Mouse (Mus musculus) frontal cortex, postnatal 36 days (tissue): ENCODE results near the gene Ghrhr.

Experiments used
- DNase-seq, 2 experiments: peaks; one replicate each; pipeline ENCODE4 v3.0.0; 2022; ENCODE audit warnings: low spot score in 2 of 2

Ghrhr gene

GRCm38 (mm10) chr6:55376076-55376475 is at the start of gene Ghrhr:
Ghrhr (plus strand) TSS chr6:55376295.
- DNase-seq, result no peak

- no peak for DNase-seq
These were observed 49.8 kb upstream of the Ghrhr start for GRCm38 (mm10) chr6:55326299-55326698.

- DNase-seq, result no peak
These were observed 48.8 kb upstream of the Ghrhr start for GRCm38 (mm10) chr6:55327326-55327725.

GRCm38 (mm10) chr6:55328179-55328578 is 47.9 kb upstream of the Ghrhr start:
- DNase-seq, result no peak

GRCm38 (mm10) chr6:55331315-55331714 is 44.8 kb upstream of the Ghrhr start:
- no peak for DNase-seq

- DNase-seq, result no peak
These were observed 43.9 kb upstream of the Ghrhr start for GRCm38 (mm10) chr6:55332100-55332772.

GRCm38 (mm10) chr6:55332773-55333109 is 43.4 kb upstream of the Ghrhr start:
- no peak for DNase-seq

GRCm38 (mm10) chr6:55335989-55336514 is 40.0 kb upstream of the Ghrhr start, which contains the start of gene Aqp1:
Aqp1 (plus strand) TSS chr6:55336432.
- DNase-seq, result no peak

GRCm38 (mm10) chr6:55337242-55337641 is 38.9 kb upstream of the Ghrhr start:
- DNase-seq, result no peak

GRCm38 (mm10) chr6:55338077-55338476 is 38.0 kb upstream of the Ghrhr start:
- DNase-seq, result no peak

GRCm38 (mm10) chr6:55338934-55339825 is 36.9 kb upstream of the Ghrhr start:
- no peak for DNase-seq

- no peak for DNase-seq
These were observed 34.4 kb upstream of the Ghrhr start for GRCm38 (mm10) chr6:55341688-55342087.

GRCm38 (mm10) chr6:55342328-55342727 is 33.8 kb upstream of the Ghrhr start:
- no peak for DNase-seq

GRCm38 (mm10) chr6:55343446-55343845 is 32.6 kb upstream of the Ghrhr start:
- DNase-seq, result no peak

GRCm38 (mm10) chr6:55344291-55345016 is 31.6 kb upstream of the Ghrhr start:
- peak in 1 of 2 experiments; percentile 26 for DNase-seq

GRCm38 (mm10) chr6:55345264-55345663 is 30.8 kb upstream of the Ghrhr start:
- no peak for DNase-seq

GRCm38 (mm10) chr6:55346491-55346890 is 29.6 kb upstream of the Ghrhr start:
- no peak for DNase-seq

- DNase-seq, result no peak
These were observed 28.2 kb upstream of the Ghrhr start for GRCm38 (mm10) chr6:55347711-55348571.

GRCm38 (mm10) chr6:55349231-55349630 is 26.9 kb upstream of the Ghrhr start:
- no peak for DNase-seq

GRCm38 (mm10) chr6:55350383-55350952 is 25.6 kb upstream of the Ghrhr start:
- DNase-seq, result no peak

GRCm38 (mm10) chr6:55351712-55352111 is 24.4 kb upstream of the Ghrhr start:
- no peak for DNase-seq
